Mouse (Mus musculus) gastrocnemius, adult 2 months (tissue): ENCODE data around the gene Ube2g1. TPM values are rescaled to one million over a fixed set of nuclear protein-coding genes. Genes with fewer than 3 reads are reported as not detected.

Experiments
- DNase-seq: peaks from one replicate; pipeline ENCODE4 v3.0.0; 2022
- H3K27ac ChIP-seq: fragments of 200-600 bp; 2 replicates; pipeline ENCODE4 v1.8.1; 2022; ENCODE audit warnings: mild to moderate bottlenecking
- H3K4me3 ChIP-seq: fragments of 200-600 bp; 2 replicates; pipeline ENCODE4 v1.8.1; 2022; ENCODE audit warnings: mild to moderate bottlenecking, moderate library complexity
- CTCF ChIP-seq: fragments of 200-600 bp; IDR thresholded peaks from 2 replicates; pipeline ENCODE4 v1.8.1; 2022; ENCODE audit warnings: antibody characterized with exemption, mild to moderate bottlenecking, moderate library complexity
- intact Hi-C: fragments of 180-260 bp; cut with DNase I; formaldehyde crosslinking; loops from one replicate; pipeline ENCODE4 v1.15.1; 2025
- long read RNA-seq, 2 experiments: library from polyadenylated mRNA; stranded (forward); transcript quantifications; one replicate each; pipeline ENCODE4 v2.0.0; 2021
- total RNA-seq, 2 experiments: library from RNA; stranded (reverse); gene quantifications; 2 replicates each; pipeline ENCODE4 v1.2.3; 2021

The Ube2g1 gene
- total RNA-seq: 10 to 100 TPM; 76.3 to 87.6 TPM
- long read RNA-seq, experiment 1, transcript Ube2g1-201 (6 exons, 3,815 nt): major isoform, 122 of 166 reads
- long read RNA-seq, experiment 1, partial matches to known transcripts: 5 of 166 reads
- long read RNA-seq, experiment 1, other reads (novel, unspliced or antisense): 35 of 166 reads
- long read RNA-seq, experiment 2, transcript Ube2g1-203 (7 exons, 3,931 nt): minor isoform, 12 of 158 reads
- long read RNA-seq, experiment 2, transcript Ube2g1-201 (6 exons, 3,815 nt): major isoform, 111 of 158 reads
- long read RNA-seq, experiment 2, partial matches to known transcripts: 2 of 158 reads
- long read RNA-seq, experiment 2, other reads (novel, unspliced or antisense): 32 of 158 reads

GRCm38 (mm10) chr11:72606694-72607407 is at the start of gene Ube2g1:
TSS of gene Ube2g1 (plus strand) at chr11:72607283.
- peak within 1 kb of the TSS; percentile 98 for H3K4me3 ChIP-seq
- 0 out of 2 replicates have a peak, but pooled peaks have one; percentile 4 for TF ChIP-seq CTCF
- peak; percentile 99 for DNase-seq
- intact Hi-C loops: loop anchor here (2.0 kb wide), 1 partner anchor 24 kb away; no protein-coding TSS in a partner anchor
- H3K27ac ChIP-seq: peak within 1 kb of the TSS; percentile 99

GRCm38 (mm10) chr11:72558155-72558554 is 48.9 kb upstream of the Ube2g1 start:
- Histone ChIP-seq H3K4me3 (no peak overlapping the region), H3K27ac (no peak overlapping the region)
- intact Hi-C loops: no loop called here
- no peak for DNase-seq
- no peak for TF ChIP-seq CTCF

GRCm38 (mm10) chr11:72560661-72561060 is 46.4 kb upstream of the Ube2g1 start:
- no peak for DNase-seq
- Histone ChIP-seq H3K27ac (no peak overlapping the region), H3K4me3 (no peak overlapping the region)
- intact Hi-C loops: loop anchor here (5.0 kb wide), 3 partner anchors 128 to 333 kb away; no protein-coding TSS in a partner anchor
- no peak for TF ChIP-seq CTCF

- TF ChIP-seq CTCF: peak; percentile 91
- intact Hi-C loops: loop anchor here (5.0 kb wide), 3 partner anchors 132 to 337 kb away; no protein-coding TSS in a partner anchor
- H3K27ac ChIP-seq: 0 out of 2 replicates have a peak overlapping the region, but pooled peaks have one; percentile 24
- H3K4me3 ChIP-seq: no peak overlapping the region
- peak; percentile 34 for DNase-seq
Observed at GRCm38 (mm10) chr11:72564232-72564807, 42.8 kb upstream of the Ube2g1 start.

- no peak overlapping the region for H3K27ac ChIP-seq
- DNase-seq: no peak
- TF ChIP-seq CTCF: no peak
- intact Hi-C loops: no loop called here
- H3K4me3 ChIP-seq: no peak overlapping the region
Observed at GRCm38 (mm10) chr11:72566304-72566703, 40.8 kb upstream of the Ube2g1 start.

GRCm38 (mm10) chr11:72566816-72567338 is 40.2 kb upstream of the Ube2g1 start:
- TF ChIP-seq CTCF: no peak
- intact Hi-C loops: no loop called here
- DNase-seq: no peak

GRCm38 (mm10) chr11:72569051-72569450 is 38.0 kb upstream of the Ube2g1 start:
- no peak for DNase-seq
- Histone ChIP-seq H3K27ac (no peak overlapping the region), H3K4me3 (no peak overlapping the region)
- TF ChIP-seq CTCF: no peak
- intact Hi-C loops: no loop called here

More at GRCm38 (mm10) chr11:72566816-72567338, 40.2 kb upstream of the Ube2g1 start:
- Histone ChIP-seq H3K27ac (no peak overlapping the region), H3K4me3 (no peak overlapping the region)

GRCm38 (mm10) chr11:72569671-72570318 is 37.3 kb upstream of the Ube2g1 start:
- no peak for TF ChIP-seq CTCF
- DNase-seq: no peak
- no peak overlapping the region for H3K4me3 ChIP-seq
- no peak overlapping the region for H3K27ac ChIP-seq
- intact Hi-C loops: loop anchor here (1.0 kb wide), 1 partner anchor 155 kb away; no protein-coding TSS in a partner anchor

GRCm38 (mm10) chr11:72570319-72570979 is 36.6 kb upstream of the Ube2g1 start:
- TF ChIP-seq CTCF: peak; percentile 86
- intact Hi-C loops: loop anchor here (1.0 kb wide), 1 partner anchor 154 kb away; no protein-coding TSS in a partner anchor
- no peak overlapping the region for H3K27ac ChIP-seq
- peak overlapping the region; percentile 54 for H3K4me3 ChIP-seq
- DNase-seq: peak; percentile 82

GRCm38 (mm10) chr11:72573819-72574218 is 33.3 kb upstream of the Ube2g1 start:
- peak; percentile 71 for TF ChIP-seq CTCF
- intact Hi-C loops: no loop called here
- Histone ChIP-seq H3K27ac (no peak overlapping the region), H3K4me3 (no peak overlapping the region)
- peak; percentile 51 for DNase-seq

GRCm38 (mm10) chr11:72576111-72576465 is 31.0 kb upstream of the Ube2g1 start:
- no peak for DNase-seq
- Histone ChIP-seq H3K4me3 (peak overlapping the region; percentile 66), H3K27ac (peak overlapping the region; percentile 35; the same call in 1 of the 2 replicates)
- intact Hi-C loops: no loop called here
- no peak for TF ChIP-seq CTCF
